Mouse (Mus musculus): ENCODE measurements around the gene Strn3. TPM values are rescaled to one million over a fixed set of nuclear protein-coding genes. Genes with fewer than 3 reads are reported as not detected.

Strn3 gene
- polyA plus RNA-seq (2015; fragmentation: Nextera tagmentation; extraction: Ambion mirVana) = 34.2 and 35.8 TPM in 2 replicates

GRCm38 (mm10) chr12:51691845-51692632 is at the start of gene Strn3:
TSS of gene Strn3 (minus strand) at chr12:51691897.

GRCm38 (mm10) chr12:51690893-51691844 is 528 bp downstream of the Strn3 start, which contains the start of gene Ap4s1:
TSS of gene Ap4s1 (plus strand) at chr12:51691033.

DNA sequence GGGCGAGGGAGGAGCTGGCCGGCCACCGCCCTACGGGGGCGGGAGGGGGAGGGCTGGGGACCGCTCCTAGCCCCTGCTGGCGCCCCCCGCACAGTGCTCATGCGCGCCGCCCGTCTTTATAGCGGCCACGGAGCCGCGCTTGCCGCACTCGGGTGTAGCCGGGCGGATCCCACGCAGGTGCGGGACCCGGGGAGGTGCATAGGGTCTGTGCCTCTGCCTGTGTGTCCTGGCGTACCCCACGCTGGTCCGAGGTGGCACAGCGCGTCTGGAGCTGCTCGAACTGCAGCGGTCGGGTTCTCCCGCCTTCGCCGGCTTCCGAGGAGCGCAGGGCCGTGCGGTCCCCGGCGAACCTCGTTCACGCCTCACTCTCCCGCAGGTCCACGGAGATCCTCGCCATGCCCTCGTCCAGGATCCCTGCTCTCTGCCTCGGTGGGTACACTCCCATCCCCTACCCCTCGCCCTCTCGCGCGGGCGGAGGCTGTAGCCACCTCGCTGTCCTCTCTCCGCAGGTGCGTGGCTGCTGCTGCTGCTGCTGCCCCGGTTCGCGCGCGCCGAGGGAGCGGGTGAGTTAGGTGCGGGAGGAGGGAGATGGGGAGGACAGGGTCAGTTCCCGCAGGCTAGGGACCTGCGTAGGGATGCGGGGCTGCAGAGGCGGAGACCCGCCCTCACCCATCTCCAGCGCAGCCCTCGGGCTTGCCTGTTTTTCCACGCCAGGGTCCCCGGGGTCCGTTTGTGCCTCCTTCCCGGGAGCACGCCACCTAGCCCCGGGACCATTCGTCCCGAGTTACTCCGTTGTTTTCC is 98.3 kb downstream of the Strn3 start, which contains the start of gene Coch:
Coch (plus strand) TSS at position 113 of the 801 bp plus-strand sequence.

Other genes with a start within 250 kb of the Strn3 start
- 15.3 and 17.1 TPM in 2 replicates for gene Coch, start 98.6 kb downstream of the Strn3 start, polyA plus RNA-seq (2015; fragmentation: Nextera tagmentation; extraction: Ambion mirVana)
- 71.4 and 82.7 TPM in 2 replicates for gene Ap4s1, start 864 bp downstream of the Strn3 start, polyA plus RNA-seq (2015; fragmentation: Nextera tagmentation; extraction: Ambion mirVana)
- gene Hectd1, start 137.6 kb upstream of the Strn3 start, polyA plus RNA-seq (2015; fragmentation: Nextera tagmentation; extraction: Ambion mirVana) = 28.8 and 29.9 TPM in 2 replicates

All from neural tube, postnatal 0 days (tissue).